Mouse (Mus musculus): ENCODE results near the gene Nanos3.

Gene Nanos3

DNA sequence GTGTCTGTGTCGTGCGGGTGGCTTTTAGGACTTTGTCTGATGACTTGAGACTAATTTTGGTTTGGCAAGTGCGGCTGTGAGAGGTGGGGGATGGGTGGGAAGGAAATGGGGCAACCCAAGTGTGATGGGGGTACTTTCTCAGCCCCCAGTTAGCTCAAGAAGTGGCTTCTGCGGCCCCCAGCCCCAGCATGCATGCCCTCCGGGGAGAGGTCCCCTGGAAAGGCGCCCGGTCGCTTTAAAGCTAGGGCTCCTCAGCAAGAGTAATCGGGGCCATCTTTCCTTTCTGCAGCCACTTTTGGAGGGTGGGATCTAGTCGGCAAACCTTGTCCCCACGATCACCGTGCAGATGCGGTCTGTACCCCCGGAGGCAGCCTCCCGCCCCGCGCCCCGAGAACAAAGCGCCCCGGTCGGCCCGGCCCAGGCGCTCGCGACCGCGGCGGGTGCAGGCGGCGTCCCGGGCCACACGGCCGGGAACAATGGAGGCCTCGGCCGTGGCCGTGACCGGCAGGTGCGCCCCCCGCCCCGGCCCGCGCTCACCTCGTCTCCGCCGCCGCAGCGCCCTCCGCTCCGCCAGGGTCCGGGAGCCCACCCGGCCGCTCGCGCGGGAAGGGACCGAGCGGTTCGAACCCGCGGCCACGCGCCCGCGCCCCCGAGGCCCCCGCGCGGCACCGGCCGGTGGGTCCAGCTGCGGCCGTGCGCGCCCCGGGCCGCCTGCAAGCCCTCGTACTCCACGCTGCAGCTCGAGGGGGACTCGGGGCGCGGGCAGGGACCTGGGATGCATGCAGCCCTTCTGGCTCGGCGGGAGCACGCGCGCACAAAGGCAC lies 1.5 kb downstream of the Nanos3 start:
- DNase-seq (ENCODE audit: low spot score): no peak

- DNase-seq (ENCODE audit: low spot score): no peak
These were observed 2.2 kb downstream of the Nanos3 start for GRCm38 (mm10) chr8:84182833-84183232.

DNA sequence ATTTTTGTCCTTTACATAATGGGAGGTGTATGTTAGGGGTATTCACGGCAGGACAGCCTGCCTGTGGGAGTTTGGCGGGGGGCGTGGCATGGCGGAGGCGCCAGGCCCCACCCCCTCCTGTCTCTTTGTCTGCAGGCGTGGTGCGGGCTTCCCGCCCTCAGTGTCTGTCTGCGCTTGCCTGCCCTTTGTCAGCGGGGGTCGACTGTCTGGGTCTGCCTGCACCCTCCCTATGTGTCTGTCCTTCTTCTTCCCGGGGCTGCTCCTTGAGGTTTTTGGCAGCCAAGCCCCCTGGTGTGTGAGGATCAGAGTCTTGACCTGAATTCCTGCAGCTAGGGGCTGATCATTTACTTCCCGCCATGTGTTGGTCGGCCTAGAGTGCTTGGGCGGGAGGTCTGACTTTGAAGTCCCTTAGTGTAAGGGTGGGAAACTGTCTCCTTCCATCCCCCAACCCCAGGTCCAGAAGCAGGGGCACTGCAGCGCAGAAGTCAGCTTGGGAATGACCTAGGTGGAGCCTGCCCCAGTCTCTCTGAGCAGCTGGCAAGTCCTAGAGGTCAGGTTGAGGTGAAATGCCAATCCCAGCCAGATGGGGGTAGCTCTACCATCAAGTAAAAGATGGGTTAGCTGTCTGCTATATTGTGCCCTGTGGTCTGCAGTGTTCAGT lies 4.4 kb downstream of the Nanos3 start:
- DNase-seq (ENCODE audit: low spot score): no peak

DNA sequence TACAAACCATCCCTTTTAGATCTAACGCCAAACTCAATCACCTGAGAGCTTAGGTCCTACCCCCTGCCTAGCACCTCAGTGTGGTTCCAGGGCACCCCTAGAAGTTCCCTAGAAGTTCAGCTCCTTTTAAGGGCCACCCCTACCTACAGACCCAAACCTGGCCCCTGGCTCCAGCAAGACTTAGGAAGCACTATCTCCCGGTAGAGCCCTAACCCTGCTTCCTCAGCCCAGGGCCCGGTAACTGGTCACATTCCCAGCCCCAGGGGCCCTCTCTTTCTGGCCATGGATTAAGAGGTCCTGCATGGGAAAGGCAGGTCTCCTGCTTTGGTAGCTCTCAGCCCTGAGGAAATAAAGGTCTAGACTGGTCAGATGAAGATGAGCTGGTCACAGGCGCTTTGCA lies 5.1 kb downstream of the Nanos3 start:
- DNase-seq (ENCODE audit: low spot score): no peak

- DNase-seq (ENCODE audit: low spot score): no peak
These were observed 6.4 kb downstream of the Nanos3 start for GRCm38 (mm10) chr8:84178592-84178991.

DNA sequence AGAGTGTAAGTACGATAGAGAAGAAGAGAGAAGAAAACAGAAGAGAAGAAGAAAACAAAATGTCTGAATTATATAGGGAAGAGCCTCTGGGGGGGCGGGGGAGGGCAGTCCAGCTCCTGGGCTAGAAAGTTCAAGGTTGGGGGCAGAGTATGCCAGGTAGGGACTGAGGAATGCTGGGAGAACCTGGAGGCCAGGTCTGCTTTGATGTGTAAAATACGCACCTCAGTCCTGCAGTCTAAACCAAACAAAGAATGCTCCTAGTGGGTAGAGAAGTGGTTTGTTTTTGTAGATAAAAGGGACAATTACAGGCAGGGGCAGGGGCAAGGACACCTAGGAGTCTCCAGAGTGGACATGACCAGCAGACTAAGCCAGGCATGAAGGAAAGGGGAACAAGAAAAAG lies 7.6 kb downstream of the Nanos3 start:
- no peak for DNase-seq (ENCODE audit: low spot score)

- DNase-seq (ENCODE audit: low spot score): no peak
These were observed 8.5 kb downstream of the Nanos3 start for GRCm38 (mm10) chr8:84176560-84176959.

- DNase-seq (ENCODE audit: low spot score): no peak
These were observed 11.2 kb downstream of the Nanos3 start for GRCm38 (mm10) chr8:84173861-84174260.

DNA sequence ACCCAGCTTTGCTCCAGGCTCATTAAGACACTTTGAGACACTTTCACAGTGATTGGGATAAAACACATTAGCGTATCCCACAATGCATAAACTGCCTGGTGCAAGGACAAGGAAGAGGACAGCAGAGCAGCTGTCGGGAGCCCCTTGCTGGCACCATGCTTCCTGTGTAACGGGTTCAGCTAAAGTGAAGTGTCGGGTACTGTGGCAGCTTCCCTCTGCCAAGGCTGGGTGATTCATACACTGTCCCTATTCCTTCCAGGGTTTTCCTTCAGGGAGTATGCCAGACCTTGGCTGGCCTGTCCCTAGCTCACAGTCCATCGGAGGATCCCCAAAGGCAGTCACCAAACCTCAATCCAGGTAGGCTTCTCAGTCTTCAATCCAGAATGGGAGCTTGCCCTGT lies 14.9 kb downstream of the Nanos3 start:
- DNase-seq (ENCODE audit: low spot score): no peak

GRCm38 (mm10) chr8:84167696-84168095 lies 17.3 kb downstream of the Nanos3 start:
- no peak for DNase-seq (ENCODE audit: low spot score)

DNA sequence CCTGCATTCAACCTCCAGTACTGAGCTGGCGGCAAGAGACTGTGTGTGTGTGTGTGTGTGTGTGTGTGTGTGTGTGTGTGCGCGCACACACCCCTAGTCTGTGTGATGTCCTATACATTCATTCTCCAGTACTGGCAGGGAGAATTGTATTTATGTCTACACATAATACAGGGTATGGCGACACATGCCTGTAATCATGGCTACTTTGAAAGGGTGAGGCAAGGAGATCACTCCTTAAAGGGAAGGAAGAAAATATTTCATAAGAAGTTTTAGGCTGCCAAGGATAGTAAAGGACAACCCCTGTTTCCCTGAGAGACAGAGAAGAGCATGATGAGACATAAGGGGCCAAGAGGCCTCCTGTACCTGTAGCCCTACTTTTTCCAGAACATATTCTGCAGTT lies 27.4 kb downstream of the Nanos3 start:
- no peak for DNase-seq (ENCODE audit: low spot score)

- DNase-seq (ENCODE audit: low spot score): no peak
These were observed 35.8 kb downstream of the Nanos3 start for GRCm38 (mm10) chr8:84149181-84149580.

DNA sequence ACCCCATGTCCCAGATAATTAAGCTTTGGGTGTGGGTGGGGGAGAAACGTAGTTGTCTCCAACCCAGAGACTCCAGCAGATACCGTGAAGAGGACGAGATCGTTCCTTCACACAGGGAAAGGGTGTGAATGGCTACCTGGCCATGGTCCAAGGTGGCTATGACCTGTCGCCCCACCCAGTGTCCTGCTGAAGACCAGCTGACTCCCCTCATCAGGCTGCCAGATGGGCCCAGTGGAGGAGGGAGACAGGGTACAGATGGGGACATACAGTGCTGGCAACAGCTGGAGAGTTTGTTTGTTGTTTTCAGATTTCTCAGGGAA lies 36.5 kb downstream of the Nanos3 start:
- no peak for DNase-seq (ENCODE audit: low spot score)

DNA sequence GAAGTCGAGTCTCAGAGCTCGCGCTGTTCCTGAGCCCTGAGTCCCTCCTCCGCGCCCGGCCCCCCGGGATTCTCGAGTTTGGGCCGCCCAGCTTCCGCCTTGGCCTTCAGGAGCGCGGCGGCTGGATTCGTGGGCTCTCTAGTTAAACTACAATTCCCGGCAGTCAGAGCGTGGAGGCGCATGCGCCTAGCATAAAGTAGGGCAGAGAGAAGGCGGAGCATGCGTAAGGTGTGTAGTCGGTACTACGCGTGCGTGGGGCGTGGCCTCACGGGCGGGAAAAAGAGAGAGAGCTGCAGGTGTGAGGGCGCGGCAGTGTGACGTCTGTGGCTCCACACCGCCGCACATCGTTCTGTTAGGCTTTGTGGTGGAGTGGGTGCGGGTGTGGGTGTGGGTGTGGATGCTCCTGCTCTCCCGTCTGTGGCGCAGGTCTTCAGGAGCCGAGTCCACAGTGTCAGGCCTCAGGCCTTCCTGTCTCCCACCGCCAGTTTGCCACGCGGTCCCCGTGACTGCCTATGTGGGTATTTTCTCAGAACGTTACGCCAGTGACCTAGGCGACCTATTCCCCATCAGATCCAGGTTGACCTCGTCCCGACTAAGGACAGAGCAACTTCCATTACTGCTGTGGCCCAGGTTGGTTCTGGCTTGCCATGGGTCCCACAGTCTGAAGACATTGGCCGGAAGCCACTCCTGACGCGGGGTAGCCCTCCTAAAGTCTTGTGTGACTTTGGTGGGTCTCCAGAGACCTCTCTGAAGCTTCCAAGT lies 37.1 kb downstream of the Nanos3 start, which contains the start of the genes Cc2d1a and 4930432K21Rik:
Cc2d1a (minus strand) TSS at position 168 of the 762 bp plus-strand sequence.
4930432K21Rik (plus strand) TSS at position 257 of the 762 bp plus-strand sequence.
- DNase-seq (ENCODE audit: low spot score): peak; percentile 98

- DNase-seq (ENCODE audit: low spot score): no peak
These were observed 37.7 kb downstream of the Nanos3 start for GRCm38 (mm10) chr8:84147324-84147766.

DNA sequence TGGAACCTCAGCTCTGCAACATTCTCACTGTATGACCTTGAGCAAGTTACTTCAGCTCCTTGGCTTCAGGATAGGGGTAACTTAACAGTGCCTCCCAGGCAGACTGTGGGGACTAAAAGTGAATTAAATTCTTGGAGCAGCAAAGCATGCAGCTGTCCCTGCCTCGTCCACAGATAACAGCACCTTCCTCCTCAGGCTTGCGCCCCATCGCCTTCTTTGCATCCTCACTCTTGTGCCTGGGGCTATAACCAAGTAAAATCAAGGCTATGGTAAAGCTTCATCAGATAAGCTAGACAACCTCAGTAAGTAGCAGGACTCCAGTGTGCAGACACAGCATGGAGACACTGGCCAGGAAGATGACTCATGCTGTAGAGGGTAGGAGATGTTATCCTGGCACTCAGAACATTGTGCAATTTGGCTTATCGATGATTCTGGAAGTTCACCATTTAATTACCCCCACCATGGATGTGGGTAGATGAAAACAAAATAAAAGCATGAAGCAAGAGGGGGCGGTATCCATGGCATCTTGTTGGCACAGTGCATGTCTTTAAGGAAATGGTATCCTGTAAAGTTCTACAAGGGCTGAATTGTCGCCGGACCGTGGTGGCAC lies 40.3 kb downstream of the Nanos3 start:
- no peak for DNase-seq (ENCODE audit: low spot score)

DNA sequence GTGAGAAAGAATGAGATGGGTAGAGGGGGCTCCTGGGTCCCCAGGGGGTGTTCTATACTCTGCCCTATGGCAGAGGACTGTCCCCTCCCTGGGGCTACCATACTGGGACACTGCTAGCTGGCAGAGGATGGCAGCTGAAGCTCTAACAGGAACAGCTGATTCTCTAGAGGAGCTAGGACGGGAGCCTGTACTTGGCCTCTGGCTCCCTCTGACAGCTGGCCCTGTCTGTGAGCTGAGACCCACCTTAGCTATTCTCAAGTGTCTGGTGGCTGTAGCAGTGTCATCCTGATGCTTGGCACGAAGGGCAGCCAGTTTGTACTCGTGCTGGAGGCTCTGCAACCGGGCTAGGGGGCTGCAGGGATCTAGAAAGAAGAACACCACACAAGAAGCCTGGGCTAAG lies 44.2 kb downstream of the Nanos3 start:
- DNase-seq (ENCODE audit: low spot score): no peak

- no peak for DNase-seq (ENCODE audit: low spot score)
These were observed 47.2 kb downstream of the Nanos3 start for GRCm38 (mm10) chr8:84137848-84138247.

DNA sequence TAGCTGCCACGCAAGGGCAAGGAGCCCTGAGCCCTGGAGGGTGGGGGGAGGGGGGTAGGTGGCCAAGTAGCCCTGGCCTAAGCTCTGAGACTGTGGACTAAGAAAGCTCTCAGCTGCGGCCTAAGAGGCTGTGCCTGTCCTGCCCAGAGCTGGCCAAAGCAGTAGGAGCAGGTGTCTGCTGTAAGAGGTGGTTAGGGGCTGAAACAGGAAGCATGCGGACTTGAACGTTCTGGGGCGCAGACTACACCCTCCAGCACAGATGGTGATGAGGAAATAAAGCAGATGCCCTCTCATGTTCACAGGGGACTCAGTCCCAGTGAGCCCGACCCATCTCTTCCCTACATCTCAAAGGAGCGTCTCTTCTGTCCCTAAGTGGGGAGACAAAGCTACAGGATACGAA lies 52.8 kb downstream of the Nanos3 start:
- DNase-seq (ENCODE audit: low spot score): no peak

DNA sequence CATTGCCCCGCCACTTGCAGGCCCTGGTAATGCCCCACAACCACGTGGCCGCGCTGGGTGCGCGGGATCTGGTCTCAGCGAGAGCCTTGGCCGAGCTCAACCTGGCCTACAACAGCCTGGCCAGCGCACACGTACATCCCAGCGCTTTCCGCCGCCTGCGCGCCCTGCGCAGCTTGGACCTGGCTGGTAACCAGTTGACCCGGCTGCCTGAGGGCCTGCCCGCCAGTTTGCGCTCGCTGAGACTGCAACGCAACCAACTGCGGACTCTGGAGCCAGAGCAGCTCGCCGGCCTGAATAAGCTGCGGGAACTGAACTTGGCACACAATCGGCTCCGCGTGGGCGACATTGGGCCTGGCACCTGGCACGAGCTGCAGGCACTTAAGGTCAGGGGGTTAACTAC lies 54.2 kb downstream of the Nanos3 start:
- DNase-seq (ENCODE audit: low spot score): no peak

- no peak for DNase-seq (ENCODE audit: low spot score)
These were observed 56.7 kb downstream of the Nanos3 start for GRCm38 (mm10) chr8:84128277-84128676.

- no peak for DNase-seq (ENCODE audit: low spot score)
These were observed 57.7 kb downstream of the Nanos3 start for GRCm38 (mm10) chr8:84127202-84127901.
